Mouse (Mus musculus): ENCODE data around the gene Ubqln1.
A peak's percentile ranks its signal among the peaks of the same experiment; 100 is the strongest.
"Not testable (repeated sequence)": the region's sequence is repeated elsewhere in the genome, so short reads cannot be mapped to it uniquely, and the experiment has no call there.

Gene Ubqln1

DNA sequence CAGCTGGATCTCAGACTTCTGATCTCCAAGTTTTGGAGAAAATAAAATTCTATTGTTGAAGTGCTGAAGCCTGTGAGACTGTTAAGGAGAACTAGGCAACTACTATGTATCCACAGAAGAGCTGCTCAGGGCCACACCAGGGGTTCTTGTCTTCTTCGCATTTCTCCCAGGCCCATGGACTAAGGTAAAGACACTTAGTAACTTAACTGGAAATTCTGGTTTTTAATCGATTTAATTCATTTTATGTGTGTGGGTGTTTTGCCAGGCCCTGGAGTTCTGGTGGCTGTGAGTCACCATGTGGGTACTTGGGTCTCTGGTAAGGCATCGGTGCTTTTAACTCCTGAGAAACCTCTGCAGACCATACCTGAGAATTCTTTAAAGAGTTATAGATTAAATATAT, 65.8 kb downstream of the Ubqln1 start:
- DNase-seq = no peak

DNA sequence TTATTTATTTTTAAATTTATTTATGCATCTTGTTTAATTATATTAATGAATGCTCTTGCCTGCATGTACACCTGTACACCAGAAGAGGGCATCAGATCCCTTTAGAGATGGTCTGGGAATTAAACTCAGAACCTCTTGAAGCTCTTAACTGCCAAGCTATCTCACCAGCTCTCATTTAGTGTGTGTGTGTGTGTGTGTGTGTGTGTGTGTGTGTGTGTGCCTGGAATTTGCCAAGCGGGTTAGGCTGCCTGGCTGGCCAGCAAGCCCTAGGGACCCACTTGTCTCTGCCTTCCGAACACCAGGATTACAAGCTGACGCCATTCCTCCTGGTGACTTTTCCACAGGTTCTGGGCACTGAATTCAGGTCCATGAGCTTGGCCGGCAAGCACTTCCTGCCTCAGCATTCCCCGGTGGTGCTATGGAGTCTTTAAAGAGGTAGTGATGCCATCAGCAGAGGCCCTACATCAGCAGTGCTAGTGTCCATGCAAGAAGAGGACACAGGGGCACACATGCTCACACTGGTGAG, 66.4 kb downstream of the Ubqln1 start:
- DNase-seq = peak; percentile 31 to 47

DNA sequence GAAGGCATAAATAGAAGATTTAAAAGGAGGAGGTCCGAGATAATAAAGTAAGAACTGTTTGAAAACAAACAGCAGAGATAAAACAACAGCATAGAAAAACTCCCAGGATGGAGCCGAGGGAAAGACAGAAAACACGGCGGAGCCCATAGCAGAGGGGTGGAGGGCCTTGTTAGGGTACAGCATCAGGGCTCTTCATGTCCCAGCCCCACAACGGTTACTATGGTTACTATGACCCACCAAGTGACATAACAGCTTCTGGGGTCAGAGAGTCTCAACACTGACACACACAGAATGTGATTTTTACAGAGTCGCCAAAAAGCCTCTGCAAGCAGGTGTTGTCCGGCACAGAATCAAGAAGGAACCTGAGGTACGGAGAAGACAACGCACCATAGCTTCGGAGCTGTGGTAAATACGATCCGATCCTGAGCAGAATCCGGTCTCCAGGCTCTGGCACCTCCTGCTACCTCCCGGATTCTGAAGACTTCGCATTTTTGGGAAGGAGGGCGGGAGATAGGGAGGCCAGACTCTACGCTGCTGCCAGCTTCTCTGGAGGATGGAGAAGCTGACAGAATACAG, 67.1 kb downstream of the Ubqln1 start:
- DNase-seq = no peak

DNA sequence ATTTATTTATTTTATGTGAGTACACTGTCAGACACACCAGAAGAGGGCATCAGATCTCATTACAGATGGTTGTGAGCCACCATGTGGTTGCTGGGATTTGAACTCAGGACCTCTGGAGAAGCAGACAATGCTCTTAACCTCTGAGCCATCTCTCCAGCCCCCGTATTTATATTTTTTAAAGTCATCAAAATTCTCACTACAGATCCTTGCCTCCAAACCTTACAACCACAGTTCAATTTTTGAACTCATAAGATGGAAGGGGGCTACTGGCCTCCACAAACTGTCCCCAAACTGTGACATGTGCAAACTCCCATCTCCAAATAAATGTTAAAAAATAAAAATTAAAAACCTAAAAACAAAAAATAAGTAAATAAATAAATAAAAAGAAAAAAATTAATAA, 67.7 kb downstream of the Ubqln1 start:
- DNase-seq = no peak

DNA sequence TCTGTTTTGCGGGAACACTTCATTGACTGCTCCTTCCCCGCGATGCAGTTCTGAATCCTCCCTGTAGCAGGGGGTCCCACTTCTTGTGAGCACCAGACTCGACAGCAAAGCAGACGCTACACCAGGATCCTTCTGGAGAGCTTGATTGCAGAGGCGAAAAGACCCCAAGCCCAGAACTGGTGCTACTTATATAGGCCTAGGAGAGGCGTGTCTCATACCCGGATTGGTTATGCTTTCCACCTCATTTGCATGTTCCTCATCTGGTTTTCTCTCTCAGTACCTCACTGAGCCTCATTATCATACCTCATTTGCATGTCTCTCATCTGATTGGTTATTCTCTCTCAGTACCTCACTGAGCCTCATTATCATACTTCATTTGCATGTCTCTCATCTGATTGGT, 68.8 kb downstream of the Ubqln1 start:
- DNase-seq = not testable (repeated sequence)

DNA sequence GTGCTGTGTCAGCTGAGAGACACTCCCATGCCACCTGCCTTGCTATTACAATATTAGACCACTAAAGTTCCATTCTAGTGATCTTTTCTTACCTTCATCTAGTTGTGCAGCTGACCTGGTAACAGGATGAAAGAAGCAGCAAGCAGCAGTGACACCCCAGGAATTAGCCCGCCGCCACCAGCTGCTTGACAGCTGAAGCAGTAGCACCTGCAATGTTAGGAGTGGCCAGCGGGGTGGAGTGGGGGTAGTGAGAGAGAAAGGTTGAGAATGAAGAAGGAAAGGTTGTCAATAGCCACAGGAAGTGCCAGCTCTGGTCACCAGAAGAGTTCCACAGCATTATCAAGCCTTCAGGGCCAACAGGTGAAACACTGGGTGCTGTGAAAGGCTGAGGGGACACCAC, 83.8 kb downstream of the Ubqln1 start:
- DNase-seq = no peak

DNA sequence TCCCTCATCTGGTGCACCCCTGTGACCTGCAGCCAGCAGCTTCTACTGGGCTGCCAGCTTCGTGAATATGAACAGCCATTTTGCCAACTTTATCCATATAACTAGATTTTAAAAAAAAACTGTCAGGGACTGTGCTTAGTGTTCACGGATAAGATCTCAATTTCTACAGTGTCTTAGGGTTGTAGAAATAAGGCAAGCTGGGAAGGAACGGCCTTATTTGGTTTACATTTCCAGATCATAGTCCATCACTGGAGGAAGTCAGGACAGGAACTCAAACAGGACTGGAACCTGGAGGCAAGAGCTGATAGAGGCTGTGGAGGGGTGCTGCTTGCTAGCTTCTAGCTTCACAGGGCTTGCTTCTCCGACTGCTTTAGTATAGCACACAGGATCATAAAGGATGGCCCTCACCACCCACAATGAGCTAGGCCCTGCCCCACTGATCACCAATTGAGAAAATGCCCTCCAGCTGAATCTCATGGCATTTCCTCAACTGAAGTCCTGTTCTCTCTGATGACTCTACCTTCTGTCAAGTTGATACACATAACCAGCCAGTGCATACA, 85.7 kb downstream of the Ubqln1 start:
- DNase-seq = no peak

DNA sequence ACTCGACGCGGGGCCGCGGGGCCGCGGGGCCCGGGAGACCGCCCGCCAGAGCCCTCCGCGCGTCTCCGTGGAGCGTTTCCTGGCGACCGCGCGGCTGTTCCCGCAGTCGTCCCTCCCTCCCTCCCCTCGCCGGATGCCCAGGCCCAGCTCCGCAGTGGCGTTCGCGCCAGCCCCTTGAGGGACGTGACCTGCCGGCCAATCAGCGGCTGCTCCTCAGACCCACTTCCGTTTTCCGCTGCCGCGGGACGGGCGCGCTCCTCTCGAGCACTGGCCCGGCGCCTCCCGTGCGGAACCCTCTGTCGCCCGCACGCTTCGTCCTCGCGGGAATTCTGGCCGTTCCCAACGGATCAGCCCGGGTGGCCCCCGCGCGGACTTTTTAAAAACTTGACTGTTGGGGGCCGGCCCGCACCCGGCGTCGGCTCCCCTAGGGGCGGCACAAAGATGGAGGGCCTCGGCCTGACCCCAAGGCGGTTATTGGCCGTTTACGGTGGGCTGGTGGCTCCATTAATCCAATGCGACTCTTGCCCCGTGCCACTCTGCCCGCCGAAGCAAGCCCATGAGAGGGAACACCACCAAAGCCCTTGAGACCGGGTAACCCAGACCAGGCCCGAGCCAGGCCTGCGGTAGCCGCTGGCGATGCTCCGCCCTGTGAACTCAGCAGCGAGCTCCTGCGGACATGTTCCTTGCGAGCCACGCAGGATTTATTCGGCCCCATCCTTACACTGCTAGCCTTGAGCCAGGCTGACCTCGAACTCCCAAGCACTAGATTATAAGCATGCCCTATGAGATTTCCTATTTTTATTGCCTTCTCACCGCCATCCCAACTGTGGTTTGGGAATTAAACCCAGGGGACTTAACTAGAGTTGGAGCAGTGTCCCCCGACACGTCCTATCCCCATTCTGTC, 86.4 kb downstream of the Ubqln1 start:
- DNase-seq = peak; percentile 97

DNA sequence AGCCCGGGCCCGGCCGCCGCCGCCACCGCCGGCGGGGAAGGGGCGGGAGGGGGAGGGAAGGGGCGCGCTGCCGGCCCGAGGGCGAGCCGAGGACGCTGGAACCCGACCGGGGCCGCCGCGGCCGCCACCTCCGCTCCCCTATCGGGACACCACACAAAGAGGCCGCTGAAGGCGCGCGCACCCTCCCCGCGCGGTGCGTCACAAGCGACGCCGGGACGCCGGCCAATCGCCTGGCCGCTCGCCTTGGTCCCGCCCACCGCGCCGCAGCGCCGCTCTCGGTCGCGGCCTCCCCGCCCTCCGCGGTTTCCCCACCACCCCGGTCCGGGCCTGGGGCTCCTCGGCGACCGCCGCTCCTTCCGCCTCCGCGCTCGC, 87.1 kb downstream of the Ubqln1 start, which contains the start of gene Hnrnpa0:
Gene Hnrnpa0 (minus strand): TSS at position 161 of the 372 bp plus-strand sequence.
- peak; percentile 92 to 94 for DNase-seq

DNA sequence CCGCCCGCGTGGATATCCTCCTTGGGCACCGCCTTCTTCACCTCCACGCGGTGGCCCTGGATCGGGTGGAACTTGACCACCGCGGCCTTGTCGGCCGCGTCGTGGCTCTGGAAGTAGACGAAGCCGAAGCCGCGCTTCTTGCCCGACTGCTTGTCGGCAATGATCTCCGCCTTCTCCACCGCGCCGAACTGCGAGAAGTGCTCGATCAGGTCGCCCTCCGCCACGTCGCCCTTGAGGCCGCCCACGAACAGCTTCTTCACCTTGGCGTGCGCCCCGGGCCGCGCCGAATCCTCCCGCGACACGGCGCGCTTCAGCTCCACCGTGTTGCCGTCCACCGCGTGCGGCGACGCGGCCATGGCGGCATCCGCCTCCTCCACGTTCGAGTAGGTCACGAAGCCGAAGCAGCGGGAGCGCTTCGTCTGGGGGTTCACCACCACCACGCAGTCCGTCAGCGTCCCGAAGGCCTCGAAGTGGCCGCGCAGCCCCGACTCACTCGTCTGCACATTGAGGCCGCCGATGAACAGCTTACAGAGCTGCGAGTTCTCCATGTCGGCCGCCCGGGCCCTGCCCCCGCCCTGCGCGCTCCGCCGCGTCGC, 87.6 kb downstream of the Ubqln1 start:
- peak; percentile 41 to 61 for DNase-seq

DNA sequence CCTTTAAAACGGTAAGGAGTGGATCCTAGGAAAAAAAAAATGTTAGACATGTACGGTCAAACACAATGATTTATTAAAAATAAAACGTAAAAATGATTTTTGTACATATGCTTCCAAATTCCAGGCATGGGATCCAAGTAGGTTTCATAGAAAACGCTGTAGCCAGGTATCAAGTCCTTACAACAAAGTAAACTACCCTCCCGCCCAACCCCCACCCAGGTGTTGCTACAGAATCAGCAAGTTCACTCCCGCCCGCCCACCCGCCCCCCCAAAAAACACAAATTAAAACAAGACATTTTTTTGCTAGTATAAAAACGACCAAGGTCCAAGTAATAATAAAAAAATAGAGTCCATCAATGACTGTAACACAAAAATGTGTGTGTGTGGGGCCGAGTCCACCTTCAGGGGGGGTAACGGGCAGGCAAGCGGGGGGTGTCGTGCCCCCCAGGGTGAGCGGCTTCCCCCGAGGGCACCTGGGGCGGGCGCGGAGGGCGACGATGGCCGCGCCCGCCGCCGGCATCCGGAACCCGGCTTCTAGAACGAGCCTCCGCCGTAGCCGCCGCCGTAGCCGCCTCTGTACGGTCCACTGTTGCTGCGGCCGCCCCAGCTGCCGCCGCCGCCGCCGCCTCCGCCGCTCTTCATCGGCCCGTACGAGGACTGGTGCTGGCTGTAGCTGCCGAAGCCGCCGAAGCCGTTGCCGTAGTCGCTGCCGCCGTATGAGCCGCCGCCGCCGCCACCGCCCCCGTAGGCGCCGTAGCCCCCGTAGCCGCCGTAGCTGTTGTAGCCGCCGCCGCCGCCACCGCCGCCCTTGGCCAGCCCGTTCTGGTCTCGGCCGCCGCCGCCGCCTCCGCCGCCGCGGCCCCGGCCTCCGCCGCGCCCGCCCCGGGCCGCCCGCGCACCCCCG, 88.3 kb downstream of the Ubqln1 start:
- DNase-seq = no peak

All from lung, adult 18-20 months (tissue).